Mouse (Mus musculus): ENCODE measurements around the gene Hadh. TPM values are rescaled to one million over a fixed set of nuclear protein-coding genes. Genes with fewer than 3 reads are reported as not detected.

The Hadh gene
- polyA plus RNA-seq, 1 experiment from 2014 or later, result 19.7 TPM

GRCm38 (mm10) chr3:131214841-131215240, 57.1 kb downstream of the Hadh start:
- no peak for ATAC-seq
- H3K27ac ChIP-seq (ENCODE audit: low read length), result no peak overlapping the region
- H3K4me3 ChIP-seq (ENCODE audit: low read depth, low read length), result no peak overlapping the region
- H3K4me2 ChIP-seq (ENCODE audit: low read length), result no peak overlapping the region
- no peaks in the 10 kb centered on the region for H3K27me3 ChIP-seq (ENCODE audit: control insufficient read depth, insufficient read depth, low read depth, low read length)
- no peaks in the 10 kb centered on the region for H3K4me1 ChIP-seq (ENCODE audit: control insufficient read depth, insufficient read depth, low read length)
- H3K9me3 ChIP-seq (replicated peaks; ENCODE audit: control insufficient read depth, low read length, poor library complexity, severe bottlenecking), result no peaks in the 10 kb centered on the region
- WGBS, result 66% methylated on average over 9 of the region's 9 CpGs
- H3K36me3 ChIP-seq (ENCODE audit: control insufficient read depth, insufficient read depth, low read length), result no peaks in the 10 kb centered on the region
- H3K9ac ChIP-seq (ENCODE audit: low read depth, low read length), result no peak overlapping the region

- WGBS, result 80% methylated on average over 9 of the region's 9 CpGs
- Histone ChIP-seq H3K4me3 (ENCODE audit: low read depth, low read length) (no peak overlapping the region), H3K9me3 (replicated peaks; ENCODE audit: control insufficient read depth, low read length, poor library complexity, severe bottlenecking) (no peaks in the 10 kb centered on the region), H3K4me2 (ENCODE audit: low read length) (no peak overlapping the region), H3K36me3 (ENCODE audit: control insufficient read depth, insufficient read depth, low read length) (no peaks in the 10 kb centered on the region), H3K4me1 (ENCODE audit: control insufficient read depth, insufficient read depth, low read length) (no peaks in the 10 kb centered on the region), H3K9ac (ENCODE audit: low read depth, low read length) (no peak overlapping the region), H3K27me3 (ENCODE audit: control insufficient read depth, insufficient read depth, low read depth, low read length) (no peaks in the 10 kb centered on the region), H3K27ac (ENCODE audit: low read length) (no peak overlapping the region)
- no peak for ATAC-seq
Observed at GRCm38 (mm10) chr3:131214060-131214658, 57.7 kb downstream of the Hadh start.

- Histone ChIP-seq H3K4me2 (ENCODE audit: low read length) (no peak overlapping the region), H3K9me3 (replicated peaks; ENCODE audit: control insufficient read depth, low read length, poor library complexity, severe bottlenecking) (no peaks in the 10 kb centered on the region), H3K4me1 (ENCODE audit: control insufficient read depth, insufficient read depth, low read length) (no peaks in the 10 kb centered on the region), H3K4me3 (ENCODE audit: low read depth, low read length) (no peak overlapping the region), H3K36me3 (ENCODE audit: control insufficient read depth, insufficient read depth, low read length) (no peaks in the 10 kb centered on the region), H3K9ac (ENCODE audit: low read depth, low read length) (no peak overlapping the region), H3K27me3 (ENCODE audit: control insufficient read depth, insufficient read depth, low read depth, low read length) (no peaks in the 10 kb centered on the region), H3K27ac (ENCODE audit: low read length) (no peak overlapping the region)
- ATAC-seq, result no peak
- WGBS, result 87% methylated on average over 7 of the region's 7 CpGs
Observed at GRCm38 (mm10) chr3:131212200-131212599, 59.7 kb downstream of the Hadh start.

GRCm38 (mm10) chr3:131208265-131208891, 63.5 kb downstream of the Hadh start:
- 58% methylated on average over 13 of the region's 13 CpGs for WGBS
- Histone ChIP-seq H3K9me3 (replicated peaks; ENCODE audit: control insufficient read depth, low read length, poor library complexity, severe bottlenecking) (no peaks in the 10 kb centered on the region), H3K4me1 (ENCODE audit: control insufficient read depth, insufficient read depth, low read length) (no peaks in the 10 kb centered on the region), H3K4me3 (ENCODE audit: low read depth, low read length) (no peak overlapping the region), H3K27me3 (ENCODE audit: control insufficient read depth, insufficient read depth, low read depth, low read length) (no peaks in the 10 kb centered on the region), H3K27ac (ENCODE audit: low read length) (no peak overlapping the region), H3K9ac (ENCODE audit: low read depth, low read length) (no peak overlapping the region), H3K4me2 (ENCODE audit: low read length) (no peak overlapping the region), H3K36me3 (ENCODE audit: control insufficient read depth, insufficient read depth, low read length) (peaks cover 2% of the 10 kb centered on the region; the same call in 1 of the 2 replicates)
- ATAC-seq, result 0 out of 2 replicates have a peak, but pooled peaks have one; percentile 36

- no peaks in the 10 kb centered on the region for H3K27me3 ChIP-seq (ENCODE audit: control insufficient read depth, insufficient read depth, low read depth, low read length)
- no peaks in the 10 kb centered on the region for H3K4me1 ChIP-seq (ENCODE audit: control insufficient read depth, insufficient read depth, low read length)
- H3K9me3 ChIP-seq (replicated peaks; ENCODE audit: control insufficient read depth, low read length, poor library complexity, severe bottlenecking), result no peaks in the 10 kb centered on the region
- no peak for ATAC-seq
- H3K27ac ChIP-seq (ENCODE audit: low read length), result no peak overlapping the region
- no peak overlapping the region for H3K4me3 ChIP-seq (ENCODE audit: low read depth, low read length)
- no peak overlapping the region for H3K9ac ChIP-seq (ENCODE audit: low read depth, low read length)
- peaks cover 2% of the 10 kb centered on the region; the same call in 1 of the 2 replicates for H3K36me3 ChIP-seq (ENCODE audit: control insufficient read depth, insufficient read depth, low read length)
- 75% methylated on average over 5 of the region's 5 CpGs for WGBS
- H3K4me2 ChIP-seq (ENCODE audit: low read length), result no peak overlapping the region
Observed at GRCm38 (mm10) chr3:131207846-131208245, 64.1 kb downstream of the Hadh start.

- 0 out of 2 replicates have a peak, but pooled peaks have one; percentile 15 for ATAC-seq
- Histone ChIP-seq H3K9ac (ENCODE audit: low read depth, low read length) (no peak overlapping the region), H3K36me3 (ENCODE audit: control insufficient read depth, insufficient read depth, low read length) (peaks cover 2% of the 10 kb centered on the region; the same call in 1 of the 2 replicates), H3K4me3 (ENCODE audit: low read depth, low read length) (no peak overlapping the region), H3K9me3 (replicated peaks; ENCODE audit: control insufficient read depth, low read length, poor library complexity, severe bottlenecking) (no peaks in the 10 kb centered on the region), H3K27ac (ENCODE audit: low read length) (no peak overlapping the region), H3K4me1 (ENCODE audit: control insufficient read depth, insufficient read depth, low read length) (no peaks in the 10 kb centered on the region), H3K4me2 (ENCODE audit: low read length) (no peak overlapping the region), H3K27me3 (ENCODE audit: control insufficient read depth, insufficient read depth, low read depth, low read length) (no peaks in the 10 kb centered on the region)
- 27% methylated on average over 7 of the region's 7 CpGs for WGBS
Observed at GRCm38 (mm10) chr3:131202311-131202710, 69.6 kb downstream of the Hadh start.

GRCm38 (mm10) chr3:131199590-131200288, 72.2 kb downstream of the Hadh start:
- Histone ChIP-seq H3K9ac (ENCODE audit: low read depth, low read length) (no peak overlapping the region), H3K4me2 (ENCODE audit: low read length) (no peak overlapping the region; the same call in 1 of the 2 replicates), H3K27me3 (ENCODE audit: control insufficient read depth, insufficient read depth, low read depth, low read length) (no peaks in the 10 kb centered on the region), H3K27ac (ENCODE audit: low read length) (no peak overlapping the region), H3K9me3 (replicated peaks; ENCODE audit: control insufficient read depth, low read length, poor library complexity, severe bottlenecking) (no peaks in the 10 kb centered on the region), H3K36me3 (ENCODE audit: control insufficient read depth, insufficient read depth, low read length) (no peaks in the 10 kb centered on the region), H3K4me3 (ENCODE audit: low read depth, low read length) (no peak overlapping the region), H3K4me1 (ENCODE audit: control insufficient read depth, insufficient read depth, low read length) (peaks cover 5% of the 10 kb centered on the region; the same call in 1 of the 2 replicates)
- ATAC-seq, result no peak
- 74% methylated on average over 20 of the region's 20 CpGs for WGBS

GRCm38 (mm10) chr3:131198991-131199390, 72.9 kb downstream of the Hadh start:
- H3K4me3 ChIP-seq (ENCODE audit: low read depth, low read length), result no peak overlapping the region
- no peaks in the 10 kb centered on the region for H3K36me3 ChIP-seq (ENCODE audit: control insufficient read depth, insufficient read depth, low read length)
- no peaks in the 10 kb centered on the region for H3K9me3 ChIP-seq (replicated peaks; ENCODE audit: control insufficient read depth, low read length, poor library complexity, severe bottlenecking)
- 90% methylated on average over 3 of the region's 3 CpGs for WGBS
- no peak for ATAC-seq
- no peak overlapping the region for H3K27ac ChIP-seq (ENCODE audit: low read length)
- H3K27me3 ChIP-seq (ENCODE audit: control insufficient read depth, insufficient read depth, low read depth, low read length), result no peaks in the 10 kb centered on the region
- H3K4me1 ChIP-seq (ENCODE audit: control insufficient read depth, insufficient read depth, low read length), result peaks cover 5% of the 10 kb centered on the region; the same call in 1 of the 2 replicates
- no peak overlapping the region for H3K9ac ChIP-seq (ENCODE audit: low read depth, low read length)
- H3K4me2 ChIP-seq (ENCODE audit: low read length), result no peak overlapping the region
